Mouse (Mus musculus) R1 (cell line): ENCODE measurements around the gene Pmp22.
A peak's percentile ranks its signal among the peaks of the same experiment; 100 is the strongest.

Experiments used
- DNase-seq: peaks from one replicate; pipeline ENCODE4 v3.0.0-alpha.2; 2018; ENCODE audit warnings: low read depth, low spot score

Pmp22 gene

GRCm38 (mm10) chr11:63127513-63127912, 1.3 kb upstream of the Pmp22 start:
- DNase-seq, result no peak

GRCm38 (mm10) chr11:63129375-63129774, 593 bp downstream of the Pmp22 start:
- DNase-seq, result no peak

DNA sequence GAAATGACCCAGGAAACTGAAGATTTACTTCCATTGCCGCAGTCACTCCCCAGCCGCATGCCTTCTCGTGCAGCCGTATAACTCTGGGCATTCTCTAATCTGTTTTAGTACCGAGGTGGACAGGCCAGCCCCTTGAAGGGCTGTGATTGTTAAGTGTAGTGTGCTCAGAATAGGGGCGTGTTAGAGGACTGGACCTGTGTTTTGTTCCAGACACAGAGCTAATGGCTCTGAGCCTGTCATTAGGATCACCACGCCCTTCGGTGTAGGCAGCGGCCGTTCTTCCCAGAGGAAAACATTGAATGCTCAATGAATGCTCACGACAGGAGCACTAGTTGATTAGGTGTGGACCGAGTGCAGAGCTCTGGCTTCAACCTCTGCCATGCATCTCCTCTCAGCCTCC, 1.1 kb downstream of the Pmp22 start:
- no peak for DNase-seq

- no peak for DNase-seq
Observed at GRCm38 (mm10) chr11:63130497-63130896, 1.7 kb downstream of the Pmp22 start.

- no peak for DNase-seq
Observed at GRCm38 (mm10) chr11:63131001-63131692, 2.4 kb downstream of the Pmp22 start.

GRCm38 (mm10) chr11:63131693-63132040, 2.9 kb downstream of the Pmp22 start:
- no peak for DNase-seq

DNA sequence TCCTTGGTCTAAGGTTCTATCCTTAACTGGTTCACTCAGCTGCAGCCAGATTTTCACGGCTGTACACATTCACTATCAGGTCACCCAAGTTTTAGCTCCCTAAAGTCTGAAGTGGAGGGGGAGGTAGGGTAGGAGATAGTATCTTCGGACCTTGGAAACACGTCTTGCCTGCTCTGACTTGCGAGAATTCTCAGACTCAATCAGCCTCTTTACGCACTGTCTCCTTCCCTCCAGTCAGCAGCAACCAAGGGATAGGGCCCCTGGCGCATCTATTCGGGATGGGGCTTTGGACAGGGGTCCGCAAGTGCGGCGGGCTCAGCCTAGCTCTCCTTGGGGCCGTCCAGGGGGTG, 3.3 kb downstream of the Pmp22 start:
- peak; percentile 54 for DNase-seq

GRCm38 (mm10) chr11:63132501-63133435, 4.0 kb downstream of the Pmp22 start:
- DNase-seq, result peak; percentile 66

- DNase-seq, result no peak
Observed at GRCm38 (mm10) chr11:63134021-63134420, 5.2 kb downstream of the Pmp22 start.

- DNase-seq, result no peak
Observed at GRCm38 (mm10) chr11:63134742-63135482, 6.1 kb downstream of the Pmp22 start.

GRCm38 (mm10) chr11:63135622-63136021, 6.8 kb downstream of the Pmp22 start:
- DNase-seq, result peak; percentile 77

DNA sequence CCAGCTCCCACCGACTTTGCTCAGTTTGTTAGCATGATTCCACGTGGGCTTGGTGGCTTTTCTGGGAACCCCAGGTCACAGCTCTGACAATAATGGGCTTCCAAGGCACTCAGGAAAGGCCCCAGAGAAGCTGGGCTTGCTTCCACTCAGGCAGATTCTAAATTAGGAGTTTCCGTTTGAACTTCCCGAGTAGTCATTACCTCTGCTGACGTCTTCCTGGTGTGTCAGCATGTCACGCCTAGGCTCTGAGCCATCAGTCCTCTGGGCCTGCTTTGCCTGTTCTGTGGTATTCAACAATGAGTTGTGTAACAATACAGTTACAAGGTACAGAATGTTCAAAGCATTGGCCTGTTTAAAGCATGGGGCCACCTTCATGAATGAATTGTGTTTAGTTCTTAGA, 7.4 kb downstream of the Pmp22 start:
- no peak for DNase-seq

DNA sequence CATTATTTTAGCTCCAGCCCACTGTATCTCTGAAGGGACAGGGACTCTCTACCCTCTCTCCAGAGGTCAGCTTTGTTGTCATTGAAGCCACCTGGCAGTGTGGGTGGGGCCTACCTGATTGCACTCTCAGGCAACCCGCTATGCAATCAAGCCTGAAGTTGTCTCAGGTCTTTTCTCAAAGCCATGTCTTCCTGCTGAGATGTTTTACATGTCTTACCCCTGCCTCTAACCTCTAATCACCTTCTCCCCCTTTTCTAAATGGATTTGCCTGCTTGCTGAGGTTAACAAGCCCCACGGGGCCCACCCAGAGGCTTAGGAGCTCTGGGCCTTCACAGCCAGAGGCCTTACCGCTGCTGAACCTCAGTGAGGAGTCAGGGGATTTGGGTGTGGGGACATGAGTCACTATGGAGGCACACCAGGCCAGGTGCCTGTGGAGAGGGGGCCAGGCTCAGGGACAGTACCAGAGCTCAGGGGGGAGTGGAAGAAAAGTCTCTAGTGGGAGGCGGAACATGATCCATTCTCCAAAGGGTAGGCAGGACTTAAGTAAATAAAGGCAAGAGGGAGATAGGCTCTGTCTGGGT, 8.1 kb downstream of the Pmp22 start:
- peak; percentile 54 for DNase-seq

- DNase-seq, result no peak
Observed at GRCm38 (mm10) chr11:63138739-63139138, 10.0 kb downstream of the Pmp22 start.

- DNase-seq, result no peak
Observed at GRCm38 (mm10) chr11:63142311-63142710, 13.5 kb downstream of the Pmp22 start.

GRCm38 (mm10) chr11:63142816-63143215, 14.0 kb downstream of the Pmp22 start:
- DNase-seq, result no peak

DNA sequence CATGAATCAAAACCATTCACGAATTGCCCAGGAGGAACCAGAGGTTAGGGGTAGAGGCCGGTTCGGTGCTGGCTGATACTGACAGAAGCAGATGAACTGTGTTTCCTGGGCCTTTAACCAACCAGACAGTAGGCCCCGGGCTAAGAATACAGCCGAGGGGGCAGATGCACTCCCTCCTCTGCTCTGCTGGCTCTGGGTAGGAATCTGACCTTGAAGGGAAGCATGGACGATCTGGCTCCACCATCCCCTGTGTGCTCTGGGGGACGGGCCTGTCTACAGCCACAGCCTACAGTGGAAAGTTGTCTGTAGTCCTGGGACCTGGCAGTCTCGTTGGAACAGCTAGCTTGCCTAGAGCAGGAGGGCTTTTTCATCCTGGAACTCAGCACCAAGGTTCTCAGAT, 14.7 kb downstream of the Pmp22 start:
- no peak for DNase-seq

GRCm38 (mm10) chr11:63146601-63147000, 17.8 kb downstream of the Pmp22 start:
- DNase-seq, result no peak

- no peak for DNase-seq
Observed at GRCm38 (mm10) chr11:63148276-63148675, 19.5 kb downstream of the Pmp22 start.

GRCm38 (mm10) chr11:63151857-63152256, 23.1 kb downstream of the Pmp22 start:
- no peak for DNase-seq

- no peak for DNase-seq
Observed at GRCm38 (mm10) chr11:63157117-63157516, 28.3 kb downstream of the Pmp22 start.

DNA sequence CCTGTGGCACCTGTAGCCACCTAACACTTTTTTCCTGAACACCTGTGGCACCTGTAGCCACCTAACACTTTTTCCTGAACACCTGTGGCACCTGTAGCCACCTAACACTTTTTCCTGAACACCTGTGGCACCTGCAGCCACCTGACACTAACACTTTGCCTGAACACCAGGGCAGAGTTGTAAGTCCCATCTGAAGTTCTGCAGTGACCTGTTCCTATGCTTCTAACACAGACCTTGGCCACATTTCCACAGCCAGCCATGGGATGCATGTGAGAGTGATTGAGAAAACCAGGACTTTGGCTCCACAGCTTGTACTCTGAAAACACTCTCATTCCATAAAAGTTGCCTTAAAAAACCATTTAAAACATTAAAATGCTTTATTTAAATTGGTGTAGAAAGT, 32.1 kb downstream of the Pmp22 start:
- no peak for DNase-seq
